ENCODE assay signal across 11 mouse cellular contexts in genomic region chr5:111256181-111256580, GRCm38 (mm10).
DNase-seq lines count a peak whose midpoint lies in the region; ATAC-seq and TF ChIP-seq lines count a peak whose summit lies in the region.
"Had no signal": no experiment of that assay in that cellular context is flagged by ENCODE, and none has a peak within 500 bp of the region (broad histone marks: within the 10 kb centered on the region; RNA-seq: fewer than 3 reads in every experiment).

No protein-coding gene starts in this region.

- peak; percentile 39 for DNase-seq in right cerebral cortex, postnatal 4 days
- no peak for DNase-seq in right cerebral cortex, adult 18-20 months
- peak; percentile 65 for DNase-seq in limb, embryonic 14.5 days (ENCODE audit: low spot score)
- DNase-seq in retina, embryonic 14.5 days (ENCODE audit: low spot score) = peak; percentile 64
- DNase-seq in adrenal gland, adult 18-20 months (ENCODE audit: low spot score in 2 of 2) = no peak
- DNase-seq in layer of hippocampus, adult 9-11 months = no peak
- no peak for DNase-seq in gastrocnemius, postnatal 4 days (ENCODE audit: low spot score in 2 of 2)
- DNase-seq: cerebellum, adult 9-10 months; gastrocnemius, postnatal 36 days; kidney, adult 18-20 months had no signal

- peaks cover 36% of the 10 kb centered on the region for H3K4me1 ChIP-seq in forebrain, embryonic 16.5 days (replicated peaks; ENCODE audit: control insufficient read depth, insufficient read depth, low read length)
- H3K4me1 ChIP-seq in limb, embryonic 14.5 days (ENCODE audit: control insufficient read depth, insufficient read depth, low read length) = peaks cover 22% of the 10 kb centered on the region

- H3K4me2 ChIP-seq in forebrain, embryonic 16.5 days (ENCODE audit: low read length) = peak overlapping the region; percentile 17
- H3K4me2 ChIP-seq in limb, embryonic 14.5 days (replicated peaks; ENCODE audit: low read depth, low read length, severe bottlenecking) = 0 out of 2 replicates have a peak overlapping the region, but pooled peaks have one; percentile 3

- 0 out of 2 replicates have a peak overlapping the region, but pooled peaks have one; percentile 5 for H3K9ac ChIP-seq in forebrain, embryonic 16.5 days (replicated peaks; ENCODE audit: low read depth, low read length)
- H3K9ac ChIP-seq in limb, embryonic 14.5 days (ENCODE audit: low read depth, low read length, severe bottlenecking) = no peak overlapping the region

- no peaks in the 10 kb centered on the region for H3K36me3 ChIP-seq in forebrain, embryonic 16.5 days (ENCODE audit: control insufficient read depth, insufficient read depth)
- peaks cover 6% of the 10 kb centered on the region; the same call in 1 of the 2 replicates for H3K36me3 ChIP-seq in limb, embryonic 14.5 days (ENCODE audit: control insufficient read depth, insufficient read depth, low read length)

- H3K9me3 ChIP-seq in forebrain, embryonic 16.5 days (ENCODE audit: control insufficient read depth, low read length) = no peaks in the 10 kb centered on the region
- no peaks in the 10 kb centered on the region for H3K9me3 ChIP-seq in limb, embryonic 14.5 days (ENCODE audit: control insufficient read depth, low read length)

- ATAC-seq in forebrain, embryonic 16.5 days = peak; percentile 26; the same call in 1 of the 2 replicates
- ATAC-seq in limb, embryonic 14.5 days (ENCODE audit: low FRiP score, low read depth) = peak; percentile 87

- H3K4me3 ChIP-seq in forebrain, embryonic 16.5 days (replicated peaks; ENCODE audit: low read length) = no peak overlapping the region
- H3K4me3 ChIP-seq in limb, embryonic 14.5 days (replicated peaks; ENCODE audit: low read length) = no peak overlapping the region

- peak overlapping the region; percentile 73 for H3K27ac ChIP-seq in forebrain, embryonic 16.5 days (ENCODE audit: low read length)
- H3K27ac ChIP-seq in limb, embryonic 14.5 days (replicated peaks; ENCODE audit: low read depth, low read length) = peak overlapping the region; percentile 58; the same call in 1 of the 2 replicates

- WGBS in forebrain, embryonic 16.5 days = 15% methylated on average over 7 of the region's 7 CpGs
- 15% methylated on average over 7 of the region's 7 CpGs for WGBS in limb, embryonic 14.5 days

- no peak for TF ChIP-seq POLR2A in limb, embryonic 14.5 days (IDR thresholded peaks at IDR 0.05; ENCODE audit: borderline replicate concordance, extremely low read depth, insufficient read depth, insufficient read length)

- no peaks in the 10 kb centered on the region for H3K27me3 ChIP-seq in forebrain, embryonic 16.5 days (replicated peaks; ENCODE audit: control insufficient read depth, insufficient read depth, low read length)
- H3K27me3 ChIP-seq in limb, embryonic 14.5 days (ENCODE audit: control insufficient read depth, insufficient read depth, low read length) = no peaks in the 10 kb centered on the region

Comparison
In these comparisons a context has a peak if more than half of its experiments do, and no peak if none do; other contexts are left out.
1. DNase-seq: peak in right cerebral cortex, postnatal 4 days (single experiment), limb, embryonic 14.5 days (single experiment) and retina, embryonic 14.5 days (single experiment); none in right cerebral cortex, adult 18-20 months (single experiment), adrenal gland, adult 18-20 months (0 of 2), layer of hippocampus, adult 9-11 months (single experiment) and gastrocnemius, postnatal 4 days (0 of 2).